Mouse (Mus musculus) heart, adult 2 months (tissue): ENCODE measurements around the gene Wfdc2.

Experiments used
- CTCF ChIP-seq: fragments of 200-600 bp; IDR thresholded peaks from 2 replicates; pipeline ENCODE4 v1.8.1; 2022; ENCODE audit warnings: antibody characterized with exemption, mild to moderate bottlenecking, moderate library complexity
- EP300 ChIP-seq: fragments of 200-500 bp; IDR thresholded peaks from 2 replicates; pipeline ENCODE4 v1.6.1; 2011; ENCODE audit warnings: low read depth, low read length, control low read depth; ENCODE audit not compliant: insufficient read depth

DNA sequence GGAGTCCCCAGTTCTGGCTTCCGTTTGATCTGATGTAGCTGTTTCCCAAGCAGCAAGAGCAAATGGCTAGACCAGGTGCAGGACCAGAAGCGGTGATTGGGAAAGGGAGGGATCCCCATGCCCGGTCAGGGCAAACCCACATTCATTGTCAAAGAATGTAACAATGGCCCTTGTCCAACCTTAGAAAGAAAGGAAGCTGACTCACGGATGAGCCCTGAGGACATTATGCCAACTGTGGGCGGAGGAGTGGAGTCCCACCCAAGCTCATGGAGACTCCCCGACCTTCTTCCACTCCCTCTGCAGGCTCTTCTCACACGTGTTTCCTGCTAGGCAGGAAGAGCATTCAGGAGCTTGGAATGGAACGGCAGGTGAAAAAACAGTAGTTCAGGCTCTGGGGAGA lies 48.8 kb upstream of the Wfdc2 start:
- TF ChIP-seq CTCF (no peak), EP300 (peak; percentile 78; the same call in 1 of the 2 replicates)
